Mouse (Mus musculus) kidney, postnatal 0 days (tissue): Measurements from ENCODE around the gene Gtf2e1. TPM values are rescaled to one million over a fixed set of nuclear protein-coding genes. Genes with fewer than 3 reads are reported as not detected.

ENCODE experiments used
- ATAC-seq: fragments of 200-750 bp; cut with Nextera tagmentation; replicated peaks from 2 replicates; pipeline ENCODE4 v1.8.0; 2017; ENCODE audit warnings: low read depth, moderate number of reproducible peaks, moderate TSS enrichment, moderate library complexity; ENCODE audit not compliant: low FRiP score
- DNase-seq: peaks from one replicate; pipeline ENCODE4 v3.0.0-alpha.2; 2016; ENCODE audit warnings: low spot score
- H3K27ac ChIP-seq: fragments of 300-500 bp; sonication (generic); 2 replicates; pipeline ENCODE4 v1.5.1; 2014; ENCODE audit warnings: mild to moderate bottlenecking
- H3K27me3 ChIP-seq: fragments of 300-500 bp; sonication (generic); 2 replicates; pipeline ENCODE4 v1.6.1; 2014; ENCODE audit warnings: low read length, mixed read lengths; ENCODE audit not compliant: insufficient read depth
- H3K36me3 ChIP-seq: fragments of 300-500 bp; sonication (generic); 2 replicates; pipeline ENCODE4 v1.6.1; 2014; ENCODE audit warnings: low read length, mixed read lengths; ENCODE audit not compliant: insufficient read depth
- H3K4me1 ChIP-seq: fragments of 300-500 bp; sonication (generic); replicated peaks from 2 replicates; pipeline ENCODE4 v1.6.1; 2014; ENCODE audit warnings: antibody characterized with exemption, low read length, mixed read lengths; ENCODE audit not compliant: insufficient read depth
- H3K4me2 ChIP-seq: fragments of 300-500 bp; sonication (generic); 2 replicates; pipeline ENCODE4 v1.6.1; 2014; ENCODE audit warnings: mild to moderate bottlenecking, low read length, moderate library complexity, mixed read lengths
- H3K4me3 ChIP-seq: fragments of 300-500 bp; sonication (generic); replicated peaks from 2 replicates; pipeline ENCODE4 v1.5.1; 2014; ENCODE audit warnings: low read depth, low read length
- H3K9ac ChIP-seq: fragments of 300-500 bp; sonication (generic); 2 replicates; pipeline ENCODE4 v1.6.1; 2014; ENCODE audit warnings: low read depth, low read length
- H3K9me3 ChIP-seq: fragments of 300-500 bp; sonication (generic); replicated peaks from 2 replicates; pipeline ENCODE4 v1.6.1; 2016; ENCODE audit warnings: low read length, inconsistent platforms, mixed read lengths
- CTCF ChIP-seq: IDR thresholded peaks from 2 replicates; pipeline ENCODE4 v1.5.1; 2016; ENCODE audit warnings: antibody characterized with exemption, low read depth, mild to moderate bottlenecking, moderate library complexity
- WGBS: fragments of 180-500 bp; shearing (Covaris S2); extraction: QIAGEN DNeasy Blood & Tissue Kit; methylation state at CpG from one replicate; pipeline ENCODE4 v1.1.7; 2014; 5-methylcytosine and 5-hydroxymethylcytosine counted together
- polyA plus RNA-seq: library from polyadenylated mRNA; unstranded; fragments of >200 nt; fragmentation: Nextera tagmentation; extraction: Ambion mirVana; gene quantifications from 2 replicates; pipeline ENCODE4 v1.2.1, GENCODE M21; 2015

The Gtf2e1 gene
- 17.9 TPM in 2 replicates for polyA plus RNA-seq

DNA sequence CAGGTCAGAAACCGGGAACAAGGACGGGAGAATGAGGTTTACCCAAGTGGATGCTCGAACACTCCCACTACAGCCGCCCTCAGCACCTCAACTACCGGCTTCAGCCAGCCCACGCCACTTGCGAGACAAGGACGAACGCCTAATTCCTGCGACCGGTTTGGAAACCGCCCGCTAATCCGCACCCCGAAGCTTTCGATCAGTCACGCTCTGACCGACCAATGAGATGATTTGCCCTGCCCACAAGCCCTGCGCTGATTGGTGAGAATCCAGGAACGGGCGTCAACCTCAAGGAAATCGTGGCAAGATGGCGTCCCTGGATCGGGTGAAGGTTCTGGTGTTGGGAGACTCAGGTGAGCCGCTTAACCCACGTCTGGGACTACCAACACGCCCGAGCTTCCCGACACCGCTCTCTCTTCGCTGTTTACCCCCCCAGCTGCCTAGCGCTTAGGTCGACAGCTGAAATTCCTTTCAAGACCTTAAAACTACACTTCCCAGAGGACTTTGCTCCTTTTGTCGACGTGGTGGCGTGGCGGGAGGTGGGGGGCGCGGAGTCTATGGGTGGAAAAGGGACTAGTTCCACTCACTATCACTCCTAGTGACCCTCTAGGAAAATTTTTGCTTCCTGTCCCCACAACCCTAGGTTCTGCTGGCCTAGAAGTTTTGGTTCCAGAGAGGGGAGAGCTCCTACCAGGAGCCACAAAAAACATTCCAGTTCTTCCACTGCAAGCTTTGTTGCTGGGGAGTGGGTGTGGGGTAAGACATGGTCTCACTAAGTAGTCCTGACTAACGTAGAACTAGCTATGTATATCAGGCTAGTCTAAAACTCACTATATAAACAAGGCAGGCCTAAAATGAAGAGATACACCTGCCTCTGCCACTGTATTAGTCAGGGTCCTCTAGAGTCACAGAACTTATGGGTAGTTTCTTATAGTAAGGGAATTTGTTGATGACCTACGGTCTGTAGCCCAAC lies at the start of gene Gtf2e1, which contains the start of gene Rabl3:
Gtf2e1 (minus strand) TSS at position 179 of the 970 bp plus-strand sequence.
Rabl3 (plus strand) TSS at position 275 of the 970 bp plus-strand sequence.
- Histone ChIP-seq H3K4me1 (peaks cover 3% of the 10 kb centered on the region; the same call in 1 of the 2 replicates), H3K27ac (peak within 1 kb of the TSS; percentile 90), H3K4me3 (peak within 1 kb of the TSS; percentile 79), H3K9me3 (no peaks in the 10 kb centered on the region), H3K36me3 (peaks cover 10% of the 10 kb centered on the region; the same call in 1 of the 2 replicates), H3K9ac (peak within 1 kb of the TSS; percentile 83), H3K4me2 (peak within 1 kb of the TSS; percentile 91), H3K27me3 (no peaks in the 10 kb centered on the region)
- DNase-seq (peak; percentile 99), ATAC-seq (peak; percentile 100)
- WGBS: 2% methylated on average over 41 of the region's 41 CpGs
- no peak; the same call in 1 of the 2 replicates for TF ChIP-seq CTCF

- Histone ChIP-seq H3K4me1 (peaks cover 7% of the 10 kb centered on the region), H3K9me3 (no peaks in the 10 kb centered on the region), H3K36me3 (no peaks in the 10 kb centered on the region), H3K4me2 (peak overlapping the region; percentile 63; the same call in 1 of the 2 replicates), H3K27me3 (no peaks in the 10 kb centered on the region), H3K4me3 (no peak overlapping the region), H3K27ac (no peak overlapping the region), H3K9ac (no peak overlapping the region)
- 71% methylated on average over 8 of the region's 8 CpGs for WGBS
- ATAC-seq (no peak), DNase-seq (peak; percentile 15)
- TF ChIP-seq CTCF: no peak
These were observed 45.6 kb upstream of the Gtf2e1 start for GRCm38 (mm10) chr16:37585129-37585563.

GRCm38 (mm10) chr16:37584218-37585035 lies 44.8 kb upstream of the Gtf2e1 start:
- Histone ChIP-seq H3K9ac (peak overlapping the region; percentile 42), H3K36me3 (no peaks in the 10 kb centered on the region), H3K9me3 (no peaks in the 10 kb centered on the region), H3K4me2 (peak overlapping the region; percentile 63), H3K27me3 (no peaks in the 10 kb centered on the region), H3K4me1 (peaks cover 7% of the 10 kb centered on the region), H3K4me3 (peak overlapping the region; percentile 34), H3K27ac (peak overlapping the region; percentile 85)
- DNase-seq (peak; percentile 66), ATAC-seq (peak; percentile 70)
- TF ChIP-seq CTCF: no peak
- WGBS: 3% methylated on average over 25 of the region's 25 CpGs

DNA sequence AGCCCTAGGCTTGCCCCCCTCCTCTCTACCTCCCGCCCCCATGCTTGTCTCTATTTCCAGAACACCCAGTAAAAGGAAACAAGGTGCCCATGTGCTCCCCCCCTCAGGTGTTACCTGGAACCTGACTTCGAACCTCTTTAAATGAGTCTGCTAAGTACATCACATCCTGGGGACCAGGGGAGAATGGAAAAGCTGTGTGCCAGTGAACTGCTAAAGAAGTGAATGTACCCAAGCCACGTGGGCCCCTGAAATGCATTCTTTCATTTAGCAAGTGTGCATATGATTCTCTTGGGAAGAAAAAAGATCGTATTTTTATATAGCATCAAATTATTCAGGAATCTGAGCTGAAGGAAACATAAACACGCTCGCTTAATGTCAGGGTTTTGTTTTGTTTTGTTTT lies 44.2 kb upstream of the Gtf2e1 start:
- H3K27ac ChIP-seq: peak overlapping the region; percentile 85
- WGBS: 29% methylated on average over 6 of the region's 6 CpGs
- no peak for TF ChIP-seq CTCF
- H3K9me3 ChIP-seq: no peaks in the 10 kb centered on the region
- H3K9ac ChIP-seq: peak overlapping the region; percentile 42; the same call in 1 of the 2 replicates
- H3K27me3 ChIP-seq: no peaks in the 10 kb centered on the region
- H3K4me2 ChIP-seq: peak overlapping the region; percentile 63
- no peak for ATAC-seq
- no peak for DNase-seq
- peaks cover 7% of the 10 kb centered on the region for H3K4me1 ChIP-seq
- H3K4me3 ChIP-seq: peak overlapping the region; percentile 34; the same call in 1 of the 2 replicates
- H3K36me3 ChIP-seq: no peaks in the 10 kb centered on the region

GRCm38 (mm10) chr16:37583306-37583705 lies 43.7 kb upstream of the Gtf2e1 start:
- Histone ChIP-seq H3K4me3 (no peak overlapping the region), H3K9ac (no peak overlapping the region), H3K27me3 (no peaks in the 10 kb centered on the region), H3K4me1 (peaks cover 7% of the 10 kb centered on the region), H3K36me3 (no peaks in the 10 kb centered on the region), H3K4me2 (no peak overlapping the region), H3K9me3 (no peaks in the 10 kb centered on the region), H3K27ac (peak overlapping the region; percentile 85)
- peak; percentile 11 for DNase-seq
- WGBS: 90% methylated on average over 3 of the region's 3 CpGs
- ATAC-seq: no peak; the same call in 1 of the 2 replicates
- no peak for TF ChIP-seq CTCF

GRCm38 (mm10) chr16:37581901-37582300 lies 42.3 kb upstream of the Gtf2e1 start:
- WGBS: 85% methylated on average over 3 of the region's 3 CpGs
- Histone ChIP-seq H3K27ac (no peak overlapping the region), H3K4me1 (peaks cover 7% of the 10 kb centered on the region), H3K36me3 (no peaks in the 10 kb centered on the region), H3K9me3 (no peaks in the 10 kb centered on the region), H3K4me3 (no peak overlapping the region), H3K27me3 (no peaks in the 10 kb centered on the region), H3K9ac (no peak overlapping the region), H3K4me2 (no peak overlapping the region)
- ATAC-seq (no peak), DNase-seq (no peak)
- no peak for TF ChIP-seq CTCF
